Mouse (Mus musculus) cerebellum, postnatal 14 days (tissue): ENCODE data around the gene Lhb.
A peak's percentile ranks its signal among the peaks of the same experiment; 100 is the strongest.
"Not testable (repeated sequence)": the region's sequence is repeated elsewhere in the genome, so short reads cannot be mapped to it uniquely, and the experiment has no call there.

Experiments
- DNase-seq, 2 experiments: peaks; one replicate each; pipeline ENCODE4 v3.0.0; 2021; ENCODE audit warnings: mixed read lengths in 2 of 2

The Lhb gene

GRCm38 (mm10) chr7:45455932-45456696, 35.5 kb downstream of the Lhb start:
- no peak for DNase-seq

GRCm38 (mm10) chr7:45456721-45457203, 36.1 kb downstream of the Lhb start:
- no peak for DNase-seq

- no peak for DNase-seq
These were observed 36.8 kb downstream of the Lhb start for GRCm38 (mm10) chr7:45457204-45458060.

GRCm38 (mm10) chr7:45458748-45459563, 38.3 kb downstream of the Lhb start:
- peak; percentile 89 to 96 for DNase-seq

- DNase-seq, result peak; percentile 96
These were observed 39.0 kb downstream of the Lhb start, which contains the start of gene Ftl1 for GRCm38 (mm10) chr7:45459564-45460140. Gene Ftl1, minus strand, starts transcription at chr7:45459884.

DNA sequence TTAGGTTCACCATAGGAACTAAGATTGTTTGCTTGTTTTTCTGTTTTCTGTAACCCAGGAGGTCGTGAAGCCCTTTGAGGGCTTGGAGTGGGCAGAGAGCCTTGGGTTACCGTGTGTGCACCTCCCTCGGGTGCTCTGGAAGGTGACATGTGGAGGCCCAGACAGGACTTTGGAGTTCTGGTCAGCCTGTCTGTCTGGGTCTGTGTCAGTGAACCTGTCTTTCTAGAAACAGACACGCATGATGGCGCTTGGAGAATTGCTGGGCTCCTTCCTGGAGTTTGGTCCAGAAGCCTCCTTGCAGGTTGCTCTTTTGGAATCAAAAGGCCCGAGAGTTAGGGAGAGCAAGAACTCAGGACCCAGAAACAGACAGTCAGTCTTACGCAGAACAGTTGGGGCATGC, 39.8 kb downstream of the Lhb start:
- peak in 1 of 2 experiments; percentile 41 for DNase-seq

GRCm38 (mm10) chr7:45460860-45461314, 40.3 kb downstream of the Lhb start:
- DNase-seq, result peak; percentile 58 to 70

GRCm38 (mm10) chr7:45461326-45461725, 40.7 kb downstream of the Lhb start:
- peak in 1 of 2 experiments; percentile 38 for DNase-seq

DNA sequence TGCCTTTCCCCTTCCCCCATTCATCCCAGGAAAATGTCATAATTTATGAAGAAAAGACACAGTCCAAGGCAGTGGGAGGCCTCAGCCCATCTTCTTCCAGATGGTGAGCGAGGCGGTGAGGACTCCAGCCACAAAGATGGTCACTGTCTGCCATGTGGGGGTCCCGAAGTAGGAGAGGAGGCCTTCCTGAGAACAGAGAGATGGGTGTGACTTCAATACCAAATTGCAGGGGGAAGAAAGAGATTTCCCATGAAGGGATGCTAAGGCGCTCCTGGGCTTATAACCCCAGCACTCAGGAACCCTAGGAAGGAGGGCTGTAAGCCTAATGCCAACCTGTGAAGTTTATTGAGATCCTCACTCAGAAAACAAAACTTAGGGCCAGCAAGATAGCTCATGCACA, 41.2 kb downstream of the Lhb start:
- DNase-seq, result no peak

- no peak for DNase-seq
These were observed 41.7 kb downstream of the Lhb start for GRCm38 (mm10) chr7:45462325-45462724.

- not testable (repeated sequence) for DNase-seq
These were observed 42.2 kb downstream of the Lhb start for GRCm38 (mm10) chr7:45462868-45463267.

DNA sequence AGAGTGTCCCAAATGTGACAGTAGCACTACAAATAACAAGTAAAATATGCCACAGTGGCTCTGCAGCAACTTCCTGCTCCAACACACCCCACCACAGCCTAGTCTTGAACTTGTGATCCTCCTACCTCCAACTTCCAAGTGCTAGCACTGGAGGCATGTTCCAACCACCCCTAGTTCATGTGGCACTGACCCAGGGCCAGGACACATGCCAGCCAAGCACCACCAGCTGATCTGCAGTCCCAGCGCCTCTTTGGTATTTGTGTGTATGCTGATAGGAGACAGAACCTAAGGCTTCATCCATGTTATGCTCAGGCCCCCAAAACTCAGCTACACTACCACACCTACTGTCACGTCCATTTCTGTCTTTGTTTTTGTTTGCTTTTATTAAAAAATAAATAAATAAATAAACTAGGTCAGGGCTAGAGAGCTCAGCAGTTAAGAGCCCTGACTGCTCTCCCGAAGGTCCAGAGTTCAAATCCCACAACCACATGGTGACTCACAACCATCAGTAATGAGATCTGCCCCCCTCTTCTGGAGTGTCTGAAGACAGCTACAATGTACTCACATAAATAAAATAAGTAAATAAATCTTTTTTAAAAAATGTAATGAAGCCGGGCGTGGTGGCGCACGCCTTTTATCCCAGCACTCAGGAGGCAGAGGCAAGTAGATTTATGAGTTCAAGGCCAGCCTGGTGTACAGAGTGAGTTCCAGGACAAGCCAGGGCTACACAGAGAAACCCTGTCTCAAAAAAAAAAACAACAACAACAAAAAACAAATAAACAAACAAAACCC, 43.6 kb downstream of the Lhb start:
- peak in 1 of 2 experiments; percentile 59 for DNase-seq

DNA sequence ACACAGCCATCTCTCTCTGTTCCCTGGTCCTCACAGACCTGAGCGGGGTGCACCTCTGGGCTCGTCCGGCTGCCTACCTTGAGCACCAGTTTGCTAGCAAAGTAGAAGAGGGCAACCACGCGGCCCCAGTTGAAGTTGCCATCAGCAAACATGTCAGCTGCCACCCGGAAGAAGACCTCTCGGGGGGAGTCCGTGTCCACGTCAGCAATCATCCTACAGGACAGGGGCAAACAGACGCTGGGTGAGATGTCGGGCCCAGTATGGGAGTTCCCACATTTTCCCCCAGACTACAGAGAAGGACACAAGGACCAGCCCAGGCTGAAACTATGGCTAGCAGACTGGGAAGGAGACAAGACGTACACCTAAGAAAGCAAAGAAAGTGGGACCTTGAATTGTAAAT, 44.5 kb downstream of the Lhb start:
- no peak for DNase-seq

DNA sequence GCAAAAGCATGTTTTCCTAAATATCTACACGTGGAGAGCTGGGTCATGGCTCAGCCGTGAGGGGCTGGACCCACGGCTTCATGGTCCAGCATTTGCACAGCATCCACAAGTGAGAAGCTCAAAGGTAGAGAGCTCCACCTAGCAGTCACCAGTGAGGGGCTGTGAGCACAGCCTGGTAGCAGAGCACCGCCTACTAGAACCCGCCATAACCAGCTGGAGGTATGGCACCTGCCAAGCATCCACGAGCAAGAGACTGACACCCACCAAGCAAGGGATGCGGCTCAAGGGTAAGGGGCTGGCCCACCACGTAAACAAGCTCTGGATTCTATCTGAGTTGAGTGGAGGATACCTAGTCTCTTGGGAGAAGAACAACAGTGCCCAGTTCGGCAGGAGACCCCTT, 44.9 kb downstream of the Lhb start:
- peak in 1 of 2 experiments; percentile 45 for DNase-seq

DNA sequence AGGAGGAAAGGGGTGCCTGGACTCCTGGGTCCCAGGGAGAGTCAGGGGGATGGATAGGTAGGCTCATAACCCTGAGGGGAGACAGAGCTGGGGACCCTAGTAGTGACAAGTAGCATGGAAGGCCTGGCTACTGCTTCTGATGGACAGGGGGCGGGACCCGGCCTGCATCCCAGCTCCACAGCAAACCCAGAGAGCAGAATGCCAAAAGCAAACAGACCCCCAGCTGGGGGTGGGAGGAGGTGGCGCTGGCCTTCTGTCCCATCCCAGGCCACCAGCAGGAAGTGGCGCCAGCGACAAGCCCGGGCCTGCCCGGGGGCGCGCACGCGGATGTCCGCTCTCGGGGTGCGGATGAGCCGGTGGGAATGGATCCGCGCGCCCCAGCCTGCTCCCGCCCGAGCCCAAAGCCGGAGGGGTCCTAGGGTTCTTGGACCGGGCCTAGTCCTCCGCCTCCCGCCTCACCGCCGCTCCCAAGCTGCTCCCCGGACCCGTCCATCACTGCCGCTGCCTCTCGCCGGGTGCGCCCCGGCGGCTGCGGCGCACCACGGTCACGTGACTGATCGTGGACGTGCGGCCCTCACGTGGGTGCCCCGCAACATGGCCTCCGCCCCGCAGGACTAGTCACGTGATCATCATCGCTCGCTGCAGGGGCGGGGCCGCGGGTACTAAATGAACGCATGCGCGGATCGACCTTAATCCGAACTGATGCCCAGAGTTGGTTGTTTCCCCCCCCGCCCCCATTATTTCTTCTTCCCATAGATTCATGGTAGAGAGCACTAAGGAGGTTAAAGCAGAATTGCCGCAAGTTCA, 45.9 kb downstream of the Lhb start, which contains the start of gene Bax:
Bax (minus strand) TSS at position 616 of the 807 bp plus-strand sequence.
- peak; percentile 99 for DNase-seq

- DNase-seq, result no peak
These were observed 46.6 kb downstream of the Lhb start for GRCm38 (mm10) chr7:45467090-45467670.

DNA sequence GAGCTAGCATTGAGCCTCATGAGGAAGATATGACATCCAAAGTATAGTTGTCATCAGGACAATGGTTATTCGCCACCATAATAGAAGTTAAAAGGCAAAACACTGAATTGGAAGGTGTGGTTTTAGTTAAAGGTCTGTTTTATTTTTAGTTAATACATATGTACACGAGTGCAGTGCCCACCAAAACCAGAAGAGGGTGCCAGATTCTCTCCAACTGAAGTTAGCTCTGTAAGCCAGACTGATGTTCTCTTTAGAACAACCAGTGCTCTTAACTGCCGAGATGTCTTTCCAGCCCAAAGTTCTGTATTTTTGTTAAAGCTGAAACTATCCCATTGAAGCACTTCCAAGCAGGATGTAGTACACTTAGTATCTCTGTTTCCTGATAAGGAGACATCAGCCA, 50.2 kb downstream of the Lhb start:
- peak; percentile 79 to 86 for DNase-seq
